Mouse (Mus musculus) hindbrain, embryonic 16.5 days (tissue): ENCODE data around the gene Rassf6. TPM values are rescaled to one million over a fixed set of nuclear protein-coding genes. Genes with fewer than 3 reads are reported as not detected.
A peak's percentile ranks its signal among the peaks of the same experiment; 100 is the strongest.

Source experiments
- ATAC-seq: fragments of 200-750 bp; cut with Nextera tagmentation; 2 replicates; pipeline ENCODE4 v1.8.0; 2017; ENCODE audit warnings: moderate TSS enrichment, moderate library complexity
- H3K27ac ChIP-seq: fragments of 300-500 bp; sonication (generic); 2 replicates; pipeline ENCODE4 v1.5.1; 2014; ENCODE audit warnings: low read depth, mild to moderate bottlenecking, control low read depth, low read length, moderate library complexity
- H3K27me3 ChIP-seq: fragments of 300-500 bp; sonication (generic); replicated peaks from 2 replicates; pipeline ENCODE4 v1.6.1; 2014; ENCODE audit warnings: low read length; ENCODE audit not compliant: control insufficient read depth, insufficient read depth
- H3K36me3 ChIP-seq: fragments of 300-500 bp; sonication (generic); 2 replicates; pipeline ENCODE4 v1.6.1; 2014; ENCODE audit warnings: mild to moderate bottlenecking, low read length, moderate library complexity, mixed read lengths; ENCODE audit not compliant: control insufficient read depth, insufficient read depth
- H3K4me1 ChIP-seq: fragments of 300-500 bp; sonication (generic); 2 replicates; pipeline ENCODE4 v1.6.1; 2014; ENCODE audit warnings: low read depth, low read length; ENCODE audit not compliant: control insufficient read depth, insufficient read depth
- H3K4me2 ChIP-seq: fragments of 300-500 bp; sonication (generic); 2 replicates; pipeline ENCODE4 v1.6.1; 2014; ENCODE audit warnings: mild to moderate bottlenecking, low read length, control low read depth, moderate library complexity
- H3K4me3 ChIP-seq: fragments of 300-500 bp; sonication (generic); 2 replicates; pipeline ENCODE4 v1.5.1; 2014; ENCODE audit warnings: mild to moderate bottlenecking, low read length, control low read depth, moderate library complexity
- H3K9ac ChIP-seq: fragments of 300-500 bp; sonication (generic); 2 replicates; pipeline ENCODE4 v1.6.1; 2014; ENCODE audit warnings: low read depth, mild to moderate bottlenecking, control low read depth, low read length, moderate library complexity
- H3K9me3 ChIP-seq: fragments of 300-500 bp; sonication (generic); 2 replicates; pipeline ENCODE4 v1.6.1; 2014; ENCODE audit warnings: mild to moderate bottlenecking, low read length, moderate library complexity; ENCODE audit not compliant: control insufficient read depth
- WGBS: fragments of 180-500 bp; shearing (Covaris S2); extraction: QIAGEN DNeasy Blood & Tissue Kit; methylation state at CpG from one replicate; pipeline ENCODE4 v1.1.7; 2014; 5-methylcytosine and 5-hydroxymethylcytosine counted together
- polyA plus RNA-seq: library from polyadenylated mRNA; unstranded; fragments of >200 nt; fragmentation: Nextera tagmentation; extraction: Ambion mirVana; gene quantifications from 2 replicates; pipeline ENCODE4 v1.2.1, GENCODE M21; 2015

Rassf6 gene
- polyA plus RNA-seq, 1 experiment from 2014 or later = 4.1 TPM

DNA sequence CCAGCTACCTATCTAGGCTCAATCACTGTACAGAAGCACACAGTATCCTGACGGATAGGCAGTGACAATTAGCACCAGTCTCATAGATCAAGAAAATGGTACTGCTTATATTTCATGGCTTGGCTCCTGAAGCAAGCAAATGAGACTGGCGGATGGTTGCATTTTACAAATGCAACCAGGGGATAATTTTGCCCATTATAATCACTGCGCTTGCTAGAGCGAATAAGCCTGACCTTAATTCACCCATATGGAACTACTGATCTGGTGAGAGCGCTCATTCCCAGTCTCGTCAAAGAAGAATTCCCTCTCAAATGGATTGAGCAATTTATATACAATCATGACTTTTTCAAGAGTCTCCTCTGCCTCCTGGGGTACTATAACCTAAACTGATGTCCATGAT, 16.2 kb upstream of the Rassf6 start:
- Histone ChIP-seq H3K9me3 (no peaks in the 10 kb centered on the region), H3K4me2 (peak overlapping the region; percentile 6; the same call in 1 of the 2 replicates), H3K27ac (no peak overlapping the region), H3K9ac (no peak overlapping the region), H3K36me3 (no peaks in the 10 kb centered on the region), H3K4me3 (no peak overlapping the region), H3K4me1 (no peaks in the 10 kb centered on the region), H3K27me3 (no peaks in the 10 kb centered on the region)
- no peak for ATAC-seq
- 77% methylated on average over 6 of the region's 6 CpGs for WGBS

DNA sequence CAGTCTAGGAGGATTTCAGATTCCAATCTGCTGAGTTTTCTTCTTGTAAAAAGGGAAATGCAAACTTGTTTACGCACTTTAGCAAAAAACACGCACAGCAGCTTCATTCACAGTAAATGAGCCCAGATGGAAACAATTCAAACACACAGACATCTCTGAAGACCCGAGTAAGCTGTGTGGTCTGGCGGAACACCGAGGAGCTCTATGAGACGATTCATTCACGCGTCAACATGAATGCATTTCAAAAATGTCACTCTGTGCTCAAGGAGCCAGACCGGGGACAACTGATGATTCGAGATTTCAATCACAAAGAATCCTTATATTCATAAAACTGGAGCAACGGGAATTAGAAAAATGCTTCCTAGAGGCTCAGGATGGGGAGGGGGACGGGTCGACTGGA, 15.4 kb upstream of the Rassf6 start:
- Histone ChIP-seq H3K4me1 (no peaks in the 10 kb centered on the region), H3K4me3 (no peak overlapping the region), H3K27ac (no peak overlapping the region), H3K9me3 (no peaks in the 10 kb centered on the region), H3K4me2 (peak overlapping the region; percentile 6), H3K27me3 (no peaks in the 10 kb centered on the region), H3K9ac (no peak overlapping the region), H3K36me3 (no peaks in the 10 kb centered on the region)
- 53% methylated on average over 13 of the region's 13 CpGs for WGBS
- no peak for ATAC-seq

DNA sequence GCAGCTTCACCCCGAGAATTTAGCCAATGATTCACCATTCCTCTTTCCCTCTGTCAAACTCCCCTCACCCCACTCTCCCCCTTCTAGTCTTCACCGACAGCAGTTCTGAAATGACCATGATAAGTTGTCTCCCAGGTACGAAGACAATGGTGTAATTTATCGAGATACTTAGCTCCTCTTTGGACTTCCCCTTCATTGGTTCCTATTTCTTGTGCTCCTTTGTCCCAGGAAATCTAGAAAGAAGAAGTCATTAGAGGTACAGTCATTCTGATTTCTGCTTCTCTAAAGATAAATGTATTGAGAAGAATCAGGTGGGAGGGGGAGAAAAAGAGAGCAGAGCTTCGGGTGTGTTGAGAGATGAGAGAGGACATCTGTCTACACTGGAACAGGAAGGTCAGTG, 14.3 kb upstream of the Rassf6 start:
- Histone ChIP-seq H3K9me3 (no peaks in the 10 kb centered on the region), H3K27me3 (no peaks in the 10 kb centered on the region), H3K4me2 (no peak overlapping the region), H3K4me3 (no peak overlapping the region), H3K4me1 (no peaks in the 10 kb centered on the region), H3K27ac (no peak overlapping the region), H3K36me3 (no peaks in the 10 kb centered on the region), H3K9ac (no peak overlapping the region)
- WGBS = 73% methylated on average over 5 of the region's 5 CpGs
- ATAC-seq = no peak

DNA sequence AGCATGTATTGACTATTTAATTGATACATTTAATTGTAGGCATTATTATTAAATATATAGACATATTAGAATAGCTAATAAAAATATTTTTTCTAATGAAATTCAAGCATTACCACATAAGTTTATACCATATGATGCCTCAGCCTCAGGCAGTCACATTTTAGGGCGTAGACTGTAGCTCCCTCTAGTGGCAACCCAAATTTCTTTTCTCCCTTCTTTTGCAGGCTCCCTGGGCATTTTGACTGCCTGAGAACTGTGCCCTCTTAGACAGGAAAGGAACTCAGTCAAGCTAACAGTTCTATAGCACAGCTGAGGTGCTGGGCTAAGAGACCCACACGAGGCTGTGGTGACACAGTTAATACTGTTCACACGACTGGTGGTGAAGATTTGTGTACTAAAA, 12.3 kb upstream of the Rassf6 start:
- Histone ChIP-seq H3K4me1 (no peaks in the 10 kb centered on the region), H3K9ac (no peak overlapping the region), H3K4me2 (no peak overlapping the region), H3K27me3 (no peaks in the 10 kb centered on the region), H3K36me3 (no peaks in the 10 kb centered on the region), H3K4me3 (no peak overlapping the region), H3K27ac (no peak overlapping the region), H3K9me3 (no peaks in the 10 kb centered on the region)
- WGBS = 13% methylated on average over 3 of the region's 3 CpGs
- peak; percentile 80 for ATAC-seq

DNA sequence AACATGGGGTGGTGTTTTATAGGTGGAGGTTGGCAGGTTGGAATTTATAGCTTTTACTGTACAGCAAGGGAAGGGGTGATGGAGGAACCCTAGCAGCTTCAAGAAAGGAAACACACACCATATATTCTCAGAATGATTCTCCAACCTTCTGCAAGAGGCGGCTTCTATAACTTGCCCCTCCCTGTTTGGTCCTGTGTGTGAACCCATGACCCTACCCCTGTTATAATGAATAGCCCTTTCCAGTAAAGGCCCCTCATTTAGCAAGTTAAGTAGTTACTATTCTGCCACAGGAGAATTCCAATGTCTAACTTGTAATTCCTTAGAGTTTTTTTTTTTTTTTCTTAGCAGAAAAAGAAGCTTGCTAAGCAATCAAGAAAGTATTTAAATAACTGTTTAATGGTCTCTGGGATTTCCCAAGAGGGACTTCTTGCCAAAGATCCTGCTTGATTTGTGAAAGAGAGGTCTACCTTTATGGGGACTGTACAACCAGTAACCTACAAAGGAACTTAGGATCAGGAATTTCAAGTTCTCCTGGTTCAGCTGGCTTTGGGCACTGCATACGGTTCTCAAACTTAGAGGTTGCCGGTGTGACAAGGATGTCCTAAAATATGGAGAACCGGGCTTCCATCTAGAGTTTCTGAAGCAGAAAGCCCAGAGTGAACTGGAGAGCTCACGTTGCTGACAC, 10.2 kb upstream of the Rassf6 start:
- ATAC-seq = no peak
- H3K4me2 ChIP-seq = no peak overlapping the region
- WGBS = 84% methylated on average over 5 of the region's 5 CpGs

DNA sequence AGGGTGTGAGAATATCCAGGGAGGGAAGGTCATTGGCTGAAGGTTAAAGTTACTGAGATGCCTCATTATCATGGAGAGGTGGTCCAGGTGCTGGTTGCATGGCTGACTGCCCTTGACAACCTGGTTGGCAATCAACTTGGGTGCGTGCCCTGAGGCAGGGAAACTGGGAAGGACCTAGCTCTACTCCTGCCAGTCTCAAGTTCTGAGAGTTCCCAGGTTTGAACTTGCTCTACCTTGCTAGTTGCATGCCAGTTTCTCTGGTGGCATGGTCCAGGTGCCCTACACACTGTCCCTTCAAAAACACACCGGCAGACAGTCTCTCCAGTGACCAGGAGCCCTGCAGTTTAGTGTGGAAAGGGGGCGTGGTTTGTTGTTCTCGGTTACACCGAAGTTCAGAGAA, 7.0 kb upstream of the Rassf6 start:
- no peaks in the 10 kb centered on the region for H3K27me3 ChIP-seq
- no peak overlapping the region for H3K27ac ChIP-seq
- no peaks in the 10 kb centered on the region for H3K4me1 ChIP-seq
- WGBS = 77% methylated on average over 5 of the region's 5 CpGs
- no peak overlapping the region for H3K4me3 ChIP-seq
- H3K9me3 ChIP-seq = no peaks in the 10 kb centered on the region
- no peak for ATAC-seq
- no peaks in the 10 kb centered on the region for H3K36me3 ChIP-seq
- no peak overlapping the region for H3K9ac ChIP-seq
- H3K4me2 ChIP-seq = no peak overlapping the region

More for the DNA sequence above, 10.2 kb upstream of the Rassf6 start:
- H3K9ac ChIP-seq = no peak overlapping the region
- no peak overlapping the region for H3K27ac ChIP-seq
- H3K27me3 ChIP-seq = no peaks in the 10 kb centered on the region
- H3K4me1 ChIP-seq = no peaks in the 10 kb centered on the region
- H3K36me3 ChIP-seq = no peaks in the 10 kb centered on the region
- no peak overlapping the region for H3K4me3 ChIP-seq
- H3K9me3 ChIP-seq = no peaks in the 10 kb centered on the region

DNA sequence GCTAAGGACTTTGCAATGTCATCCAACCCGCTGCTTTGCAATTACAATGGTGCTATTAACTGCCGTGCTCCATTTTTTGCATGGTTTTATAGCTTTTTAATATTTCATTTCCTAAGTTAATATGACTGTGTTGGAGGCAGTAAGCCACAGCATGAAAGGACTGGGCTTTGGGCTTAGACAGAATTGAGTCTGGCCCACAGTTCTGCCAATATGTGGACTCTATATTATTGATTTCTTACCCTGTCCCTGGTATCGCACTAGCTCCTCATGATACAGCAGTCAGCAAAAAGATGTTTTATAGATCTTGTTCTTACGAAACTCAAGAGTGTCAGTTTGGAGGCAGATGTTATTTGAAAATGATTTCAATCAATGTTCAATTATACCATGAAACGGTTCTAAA, 5.9 kb upstream of the Rassf6 start:
- no peaks in the 10 kb centered on the region for H3K36me3 ChIP-seq
- no peak overlapping the region for H3K4me3 ChIP-seq
- no peak overlapping the region for H3K27ac ChIP-seq
- peak; percentile 52; the same call in 1 of the 2 replicates for ATAC-seq
- no peak overlapping the region for H3K4me2 ChIP-seq
- no peak overlapping the region for H3K9ac ChIP-seq
- H3K9me3 ChIP-seq = no peaks in the 10 kb centered on the region
- WGBS = 81% methylated on average over 5 of the region's 5 CpGs
- H3K4me1 ChIP-seq = no peaks in the 10 kb centered on the region
- no peaks in the 10 kb centered on the region for H3K27me3 ChIP-seq

DNA sequence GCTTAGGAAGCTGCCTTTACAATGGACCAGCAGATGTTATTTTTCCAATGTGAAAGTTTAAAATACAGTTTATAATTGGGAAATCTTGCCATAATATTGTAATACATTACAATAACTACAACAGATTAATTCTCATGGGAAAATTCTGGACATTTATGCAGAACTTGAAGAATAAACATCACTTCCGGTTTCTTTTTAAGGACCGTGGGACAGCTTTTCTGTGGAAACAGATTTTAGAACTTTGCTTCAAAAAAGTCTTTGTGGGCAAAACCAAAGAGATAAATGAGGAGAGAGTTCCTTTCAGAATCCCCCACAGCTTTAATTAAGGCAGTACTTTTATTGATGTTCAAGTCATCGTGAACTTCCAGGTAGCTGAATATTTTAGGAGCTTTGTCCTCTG, 5.1 kb upstream of the Rassf6 start:
- no peak for ATAC-seq
- WGBS = 68% methylated on average over 3 of the region's 3 CpGs

DNA sequence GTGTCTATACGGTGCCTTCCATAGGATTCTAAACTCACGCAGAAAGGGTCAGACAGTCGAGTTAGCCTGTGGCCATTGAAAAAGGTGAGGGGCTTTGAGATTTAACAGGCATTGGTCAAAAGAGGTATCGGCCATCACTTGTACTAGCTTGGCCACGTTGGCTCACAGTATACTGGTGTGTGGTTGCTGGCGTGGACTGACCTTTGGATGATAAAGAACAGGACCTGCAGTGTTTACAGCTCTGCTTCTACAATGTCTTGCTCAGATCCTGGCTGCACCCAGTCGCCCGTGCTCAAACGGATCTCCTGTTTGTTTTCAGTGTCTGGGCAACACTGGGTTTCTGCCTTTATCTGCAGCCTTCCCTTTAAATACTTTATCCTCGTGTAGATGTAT, 757 bp upstream of the Rassf6 start:
- no peak for ATAC-seq
- H3K27ac ChIP-seq = no peak overlapping the region
- no peaks in the 10 kb centered on the region for H3K4me1 ChIP-seq
- H3K9ac ChIP-seq = no peak overlapping the region
- H3K27me3 ChIP-seq = no peaks in the 10 kb centered on the region
- H3K4me3 ChIP-seq = no peak overlapping the region
- H3K36me3 ChIP-seq = no peaks in the 10 kb centered on the region
- H3K4me2 ChIP-seq = no peak overlapping the region
- H3K9me3 ChIP-seq = no peaks in the 10 kb centered on the region
- 76% methylated on average over 10 of the region's 10 CpGs for WGBS

More for the DNA sequence above, 5.1 kb upstream of the Rassf6 start:
- H3K36me3 ChIP-seq = no peaks in the 10 kb centered on the region
- no peaks in the 10 kb centered on the region for H3K27me3 ChIP-seq
- no peak overlapping the region for H3K4me3 ChIP-seq
- H3K9me3 ChIP-seq = no peaks in the 10 kb centered on the region
- no peaks in the 10 kb centered on the region for H3K4me1 ChIP-seq
- H3K4me2 ChIP-seq = no peak overlapping the region
- H3K9ac ChIP-seq = no peak overlapping the region
- H3K27ac ChIP-seq = no peak overlapping the region

DNA sequence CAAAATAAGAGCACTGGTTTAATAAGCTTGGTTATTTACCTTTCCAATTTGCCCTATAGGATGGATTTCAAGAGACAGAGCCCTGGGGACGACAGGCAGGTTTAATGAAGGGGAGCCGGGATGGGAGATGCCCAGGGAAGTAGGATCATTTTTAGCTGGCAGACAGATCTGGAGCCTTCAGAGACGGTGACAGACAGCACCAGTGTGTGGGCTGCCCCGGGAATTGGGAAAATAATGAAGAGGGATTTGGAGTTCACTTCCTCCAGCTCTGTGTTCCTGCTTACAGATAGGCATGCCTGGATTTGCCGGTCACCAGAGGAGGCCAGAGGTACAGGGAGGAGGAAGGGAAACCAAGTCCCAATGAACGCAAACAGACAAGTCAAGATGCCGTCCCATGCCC, 5.6 kb downstream of the Rassf6 start:
- Histone ChIP-seq H3K27me3 (no peaks in the 10 kb centered on the region), H3K36me3 (no peaks in the 10 kb centered on the region), H3K4me2 (no peak overlapping the region), H3K4me3 (no peak overlapping the region), H3K9me3 (no peaks in the 10 kb centered on the region), H3K9ac (no peak overlapping the region), H3K4me1 (no peaks in the 10 kb centered on the region), H3K27ac (no peak overlapping the region)
- WGBS = 76% methylated on average over 7 of the region's 7 CpGs
- no peak for ATAC-seq
